Mouse (Mus musculus) lung, postnatal 0 days (tissue): ENCODE results near the gene Shtn1.

Source experiments
- CTCF ChIP-seq: IDR thresholded peaks from 2 replicates; pipeline ENCODE4 v1.5.1; 2016; ENCODE audit warnings: antibody characterized with exemption, mild to moderate bottlenecking
- EP300 ChIP-seq: IDR thresholded peaks from 2 replicates; pipeline ENCODE4 v1.6.1; 2016; ENCODE audit warnings: antibody characterized with exemption, mild to moderate bottlenecking, control low read depth

DNA sequence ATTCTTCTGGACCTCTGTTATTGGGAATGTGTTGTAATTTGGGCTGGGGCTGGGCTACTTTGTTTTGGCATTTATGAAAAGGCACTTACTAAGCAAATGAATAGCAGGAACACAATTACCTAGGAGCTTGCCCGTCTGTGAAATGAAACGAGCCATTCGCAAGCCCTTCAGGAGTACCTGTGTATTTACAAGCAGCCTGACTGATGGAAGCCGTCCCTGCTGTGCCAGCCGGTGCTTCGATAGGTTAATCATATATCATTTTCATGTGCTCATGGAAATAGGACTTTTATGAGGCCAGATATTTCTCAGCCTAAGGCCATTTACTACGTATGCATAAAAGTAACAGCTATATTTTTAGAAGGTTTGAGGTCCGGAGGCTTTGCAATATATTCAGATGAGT, 112.9 kb downstream of the Shtn1 start:
- no peak for TF ChIP-seq CTCF
- TF ChIP-seq EP300, result no peak
